Mouse (Mus musculus) thymus, postnatal 10 days (tissue): ENCODE data around the gene Tmem248.

Experiments used
- DNase-seq, 2 experiments: peaks; one replicate each; pipeline ENCODE4 v3.0.0; 2021; ENCODE audit warnings: low spot score in 2 of 2

Tmem248 gene

DNA sequence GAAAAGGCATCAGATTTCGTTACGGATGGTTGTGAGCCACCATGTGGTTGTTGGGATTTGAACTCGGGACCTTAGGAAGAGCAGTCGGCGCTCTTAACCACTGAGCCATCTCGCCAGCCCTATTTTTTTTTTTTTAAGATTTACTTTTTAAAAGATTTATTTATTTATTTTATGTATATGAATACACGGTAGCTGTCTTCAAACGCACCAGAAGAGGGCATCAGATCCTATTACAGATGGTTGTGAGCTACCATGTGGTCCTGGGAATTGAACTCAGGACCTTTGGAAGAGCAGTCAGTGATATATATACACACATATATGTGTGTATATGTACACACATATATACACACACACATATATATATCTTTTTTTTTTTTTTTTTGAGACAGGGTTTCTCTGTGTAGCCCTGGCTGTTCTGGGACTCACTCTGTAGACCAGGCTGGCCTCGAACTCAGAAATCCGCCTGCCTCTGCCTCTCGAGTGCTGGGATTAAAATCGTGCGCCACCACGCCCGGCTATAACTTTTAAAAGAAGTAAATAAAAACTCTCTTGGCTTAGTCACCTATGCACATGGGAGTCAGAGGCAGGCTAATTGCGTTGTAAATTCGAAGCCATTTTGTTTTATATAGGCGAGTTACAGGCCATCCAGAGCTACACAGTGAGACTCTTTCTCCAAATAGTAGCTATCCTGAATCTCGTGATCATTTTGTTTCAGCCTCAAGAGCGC is 39.1 kb downstream of the Tmem248 start:
- DNase-seq = peak in 1 of 2 experiments; percentile 9

DNA sequence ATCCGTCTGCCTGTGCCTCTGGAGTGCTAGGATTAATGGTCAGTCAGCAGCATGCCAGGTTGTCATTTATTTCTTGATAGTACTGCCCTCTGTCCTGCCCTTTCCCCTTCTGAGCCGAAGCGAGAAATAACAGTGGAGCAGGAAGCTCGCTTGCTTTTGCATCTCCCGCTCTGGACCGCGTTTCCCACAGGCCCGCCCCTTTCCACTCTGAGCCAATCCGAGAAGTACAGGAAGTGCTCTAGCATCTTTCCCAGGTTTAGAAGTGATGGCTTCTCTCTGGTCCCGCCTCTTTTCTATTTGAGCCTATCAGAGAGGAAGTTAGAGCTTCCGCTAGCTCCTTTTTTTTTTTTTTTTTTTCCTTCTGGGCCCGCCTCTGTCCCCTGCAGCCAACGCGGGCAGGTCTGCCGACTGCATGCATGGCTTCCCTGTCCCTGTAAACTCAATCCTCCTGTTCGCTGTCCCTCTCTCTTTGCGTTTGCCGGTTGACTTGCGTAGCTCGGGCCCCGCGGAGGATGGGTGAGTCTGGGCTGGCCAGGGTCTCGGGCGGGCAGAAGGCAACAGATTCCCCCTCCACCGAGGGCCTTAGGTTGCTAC is 39.9 kb downstream of the Tmem248 start:
- DNase-seq = peak; percentile 91 to 93

DNA sequence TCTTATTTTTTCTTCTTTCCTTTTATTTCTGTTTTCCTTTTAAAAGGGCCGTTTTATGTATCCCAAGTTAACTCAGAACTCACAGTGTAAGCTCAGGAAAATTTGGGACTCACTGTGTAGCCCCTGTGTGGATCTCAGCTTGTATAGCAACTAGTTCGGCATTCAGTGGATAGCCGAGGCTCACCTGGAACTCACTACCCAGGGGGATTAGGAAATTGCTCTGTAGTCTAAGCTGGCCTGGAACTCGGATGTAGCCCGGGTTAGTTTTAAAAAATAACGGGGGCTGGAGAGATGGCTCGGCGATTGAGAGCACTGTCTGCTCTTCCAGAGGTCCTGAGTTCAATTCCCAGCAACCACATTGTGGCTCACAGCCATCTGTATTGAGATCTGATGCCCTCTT is 40.4 kb downstream of the Tmem248 start:
- DNase-seq = peak in 1 of 2 experiments; percentile 15

DNA sequence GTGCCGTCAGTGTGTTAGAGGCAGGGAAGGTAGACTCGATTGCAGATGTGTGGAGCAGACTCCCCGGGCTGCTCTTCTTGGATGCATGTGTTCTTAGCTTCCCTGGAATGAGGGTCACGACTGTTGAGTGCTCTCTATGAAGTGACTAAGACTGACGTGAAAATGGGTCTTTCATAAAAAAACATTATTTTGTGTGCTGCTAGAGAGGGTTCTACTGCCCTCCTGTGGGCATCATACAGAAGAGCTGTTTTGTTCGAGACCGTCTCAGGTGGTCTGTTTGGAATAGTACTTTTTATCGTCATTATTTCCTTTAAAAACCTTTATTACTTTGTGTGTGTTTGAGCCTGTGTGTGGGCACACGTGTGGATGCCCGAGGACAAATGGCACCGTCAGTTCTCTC is 46.6 kb downstream of the Tmem248 start:
- DNase-seq = no peak

DNA sequence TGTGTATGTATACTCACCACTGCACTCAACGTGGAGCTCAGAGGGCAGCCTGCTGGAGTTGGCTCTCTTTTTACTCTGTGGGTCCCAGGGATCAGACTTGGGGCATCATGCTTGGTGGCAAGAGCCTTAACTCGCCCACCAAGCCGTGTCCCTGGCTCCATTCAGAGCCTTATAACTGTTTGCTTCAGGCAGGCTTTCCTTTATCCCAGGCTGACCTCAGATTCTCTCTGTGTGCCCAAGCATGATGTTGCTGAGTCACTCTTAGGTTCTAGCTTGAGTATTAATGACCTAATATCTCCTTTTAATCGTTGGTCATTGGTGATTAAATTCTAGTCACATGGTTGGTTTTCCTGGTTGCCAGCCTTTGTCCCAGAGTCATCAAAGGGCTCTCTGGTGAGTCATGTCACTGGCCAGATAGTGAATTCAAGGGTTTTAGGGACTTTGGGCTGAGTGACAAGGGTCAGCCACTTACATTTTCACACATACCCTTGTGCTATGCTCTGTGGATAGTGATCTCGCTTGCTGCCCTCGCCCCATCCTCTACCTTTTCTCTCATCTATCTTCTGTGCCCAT is 47.6 kb downstream of the Tmem248 start:
- DNase-seq = no peak

DNA sequence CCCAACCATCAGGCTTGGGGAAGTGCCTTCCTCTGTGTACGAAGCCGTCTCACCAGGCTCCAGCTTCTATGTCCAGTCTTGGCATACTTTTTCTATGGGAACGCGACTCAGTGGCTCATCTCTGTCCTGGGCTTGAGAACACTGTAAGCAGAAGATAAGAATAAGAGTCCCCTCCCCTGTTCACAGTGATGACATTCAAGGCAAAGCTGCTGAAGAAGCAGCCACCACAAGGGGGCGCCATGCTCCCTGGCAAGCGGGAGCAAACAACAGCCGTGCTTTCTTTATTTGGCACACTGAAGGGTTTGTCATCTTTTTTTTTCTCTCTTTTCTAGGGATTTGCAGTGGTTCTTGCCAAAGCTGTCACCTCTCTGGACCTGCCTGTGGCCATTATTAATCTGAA is 49.8 kb downstream of the Tmem248 start:
- DNase-seq = peak in 1 of 2 experiments; percentile 47

DNA sequence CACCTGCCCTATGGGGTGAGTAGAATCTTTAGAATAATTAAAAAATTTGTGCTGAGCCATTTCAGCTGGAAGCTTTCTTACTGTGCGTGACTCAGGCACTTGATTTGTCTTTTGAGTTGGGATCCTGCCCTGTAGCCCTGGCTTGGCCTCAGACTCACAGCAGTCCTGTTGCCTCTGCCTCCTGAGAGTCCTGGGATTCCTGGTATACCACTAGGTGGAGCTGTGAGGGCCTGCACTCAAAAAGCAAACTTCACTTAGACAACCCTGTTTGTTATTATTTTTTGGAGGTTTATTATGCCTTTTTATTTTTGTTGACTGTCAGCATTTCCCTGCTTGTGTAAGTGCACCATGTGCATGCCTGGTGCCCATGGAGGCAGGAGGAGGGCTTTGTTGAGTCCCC is 50.4 kb downstream of the Tmem248 start:
- DNase-seq = peak in 1 of 2 experiments; percentile 26

DNA sequence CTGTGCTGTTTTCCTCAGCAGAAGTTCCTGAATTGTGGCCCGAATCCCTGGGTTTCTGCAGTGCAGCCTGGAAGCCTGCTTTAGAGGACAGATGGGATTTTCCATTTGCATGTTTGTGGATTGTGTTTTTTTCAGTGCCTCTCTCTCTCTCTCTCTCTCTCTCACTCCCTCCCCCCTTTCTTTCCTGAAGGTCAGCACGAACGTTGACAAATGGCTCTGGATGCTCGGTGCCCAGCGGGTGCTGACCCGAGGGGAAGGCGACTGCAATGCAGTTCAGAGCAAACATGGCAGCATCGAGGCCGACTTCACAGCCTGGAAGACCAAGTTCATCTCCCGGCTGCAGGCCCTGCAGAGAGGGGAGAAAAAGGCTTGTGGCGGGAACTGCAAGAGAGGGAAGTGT is 52.1 kb downstream of the Tmem248 start:
- DNase-seq = no peak

DNA sequence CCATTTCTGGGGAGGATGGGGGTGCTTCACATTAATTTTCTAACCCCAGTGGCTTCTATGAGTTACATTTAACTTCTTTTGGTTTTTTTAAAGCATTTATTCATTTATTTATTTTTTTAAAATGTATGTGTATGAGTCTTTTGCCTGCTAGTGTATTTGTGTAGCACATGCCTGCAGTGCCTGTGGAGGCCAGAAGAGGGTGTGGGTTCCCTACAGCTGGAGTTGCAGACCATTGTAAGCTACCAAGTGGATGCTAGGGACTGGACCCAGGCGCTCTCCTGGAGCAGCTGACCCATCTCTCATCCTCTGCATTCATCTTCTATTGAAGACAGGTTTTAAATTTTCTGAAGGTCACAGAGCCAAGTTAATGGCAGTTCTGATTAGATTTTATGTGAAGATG is 55.5 kb downstream of the Tmem248 start:
- no peak for DNase-seq

DNA sequence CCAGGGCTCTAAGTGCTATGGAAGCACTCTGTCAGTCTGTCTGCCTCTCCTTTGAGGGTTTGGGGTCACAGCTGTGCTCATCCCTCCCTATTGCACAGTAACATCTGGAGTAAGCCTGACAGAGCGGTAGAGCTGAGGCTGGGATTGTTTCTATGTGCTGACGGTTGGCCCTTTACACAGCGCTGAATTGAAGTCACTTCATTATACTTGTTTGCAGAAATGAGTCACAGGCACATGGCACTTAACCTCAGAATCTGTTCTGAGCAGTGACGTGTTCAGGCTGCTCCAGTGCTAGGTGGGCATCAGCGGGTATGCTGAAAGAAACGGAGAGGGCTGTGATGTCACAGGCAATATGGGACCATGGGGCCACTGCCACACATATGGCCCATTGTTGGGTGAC is 56.2 kb downstream of the Tmem248 start:
- DNase-seq = no peak

DNA sequence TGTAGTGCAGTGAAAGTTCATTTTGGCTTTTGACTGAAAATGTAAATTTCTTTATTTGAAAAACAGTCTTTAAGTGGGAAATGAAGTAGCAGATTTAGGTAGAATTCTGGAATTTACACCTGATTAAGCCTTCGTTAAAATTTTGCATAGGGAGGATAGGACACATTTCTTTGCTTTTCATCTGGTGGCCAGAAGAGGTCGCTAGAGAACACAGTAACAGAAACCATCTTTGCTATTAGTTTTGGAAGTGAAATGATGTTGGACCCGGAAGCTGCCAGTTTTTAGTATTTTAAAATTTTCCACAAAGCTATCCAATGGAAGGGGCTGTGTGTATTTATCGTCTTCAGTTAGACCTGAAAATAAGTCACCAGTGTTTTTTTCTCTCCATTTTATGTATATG is 58.6 kb downstream of the Tmem248 start:
- DNase-seq = peak in 1 of 2 experiments; percentile 20

DNA sequence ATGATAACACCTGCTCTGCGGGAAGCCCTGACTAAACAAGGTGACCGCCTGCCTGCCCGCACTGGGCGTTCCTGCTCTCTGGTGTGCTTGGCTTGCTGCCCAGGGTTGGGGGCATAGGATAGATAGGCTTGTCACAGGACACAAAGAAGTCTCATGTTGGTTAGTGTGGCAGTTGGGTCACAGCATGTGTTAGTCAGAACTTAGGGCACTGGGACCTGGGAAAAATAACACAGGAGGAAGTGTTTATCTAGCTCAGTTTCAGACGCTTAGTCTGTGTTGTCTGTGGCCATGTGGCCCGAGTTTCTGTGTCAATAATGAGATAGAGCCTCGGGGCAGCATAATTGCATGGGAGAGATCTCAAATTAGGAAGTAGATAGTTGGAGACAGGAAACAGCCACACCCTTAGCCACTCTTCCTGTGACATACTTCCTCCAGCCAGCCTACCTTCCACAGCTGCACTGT is 61.2 kb downstream of the Tmem248 start:
- no peak for DNase-seq

DNA sequence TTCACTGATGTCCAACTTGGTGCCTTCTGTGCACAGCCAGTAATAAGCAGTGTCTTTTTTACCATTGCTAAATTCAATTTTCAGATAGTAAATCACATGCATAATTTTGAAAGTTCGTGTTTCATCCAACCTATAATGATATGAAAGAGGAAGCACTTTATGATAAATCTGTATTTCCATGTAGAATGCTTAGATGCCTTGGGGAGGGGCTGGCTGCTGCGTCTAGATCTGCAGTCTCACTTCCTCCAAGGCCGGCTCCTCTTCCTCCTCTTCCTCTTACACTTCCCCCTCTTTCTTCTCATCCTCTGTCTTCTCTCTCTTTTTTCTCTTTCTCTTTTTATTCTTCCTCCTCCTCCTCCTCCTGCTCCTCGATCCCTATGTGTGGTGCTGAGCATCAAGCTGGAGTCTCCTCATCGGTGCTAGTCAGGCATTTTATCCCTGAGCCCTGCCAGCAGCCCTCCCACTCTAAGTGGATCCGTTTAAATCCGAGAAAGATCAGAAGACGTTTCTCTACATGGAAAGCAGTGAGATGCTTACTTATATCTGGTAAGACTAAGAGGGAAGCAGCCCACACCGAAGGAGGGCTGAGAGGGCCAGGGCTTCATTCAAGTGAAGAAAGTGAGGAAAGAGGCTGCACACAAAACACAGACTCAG is 66.3 kb downstream of the Tmem248 start:
- DNase-seq = no peak

DNA sequence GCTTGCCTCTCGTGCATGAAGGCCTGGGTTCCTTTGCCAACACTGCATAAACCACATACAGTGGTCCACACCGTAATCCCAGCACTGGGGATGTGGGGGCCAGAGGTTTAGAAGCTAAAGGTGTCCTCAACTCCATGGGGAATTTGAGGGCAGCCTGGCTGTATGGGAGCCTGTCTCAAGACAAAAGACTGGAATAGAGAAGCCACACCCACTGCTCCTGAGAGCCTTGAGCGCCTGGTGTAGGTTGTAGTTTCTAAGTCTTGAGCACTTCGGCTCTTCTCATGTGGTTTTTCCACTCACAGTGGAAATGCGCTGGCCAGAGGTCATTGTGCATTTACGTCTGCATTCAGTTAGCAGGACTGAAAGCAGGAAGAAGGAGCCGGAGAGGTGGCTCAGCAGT is 71.2 kb downstream of the Tmem248 start:
- DNase-seq = no peak

DNA sequence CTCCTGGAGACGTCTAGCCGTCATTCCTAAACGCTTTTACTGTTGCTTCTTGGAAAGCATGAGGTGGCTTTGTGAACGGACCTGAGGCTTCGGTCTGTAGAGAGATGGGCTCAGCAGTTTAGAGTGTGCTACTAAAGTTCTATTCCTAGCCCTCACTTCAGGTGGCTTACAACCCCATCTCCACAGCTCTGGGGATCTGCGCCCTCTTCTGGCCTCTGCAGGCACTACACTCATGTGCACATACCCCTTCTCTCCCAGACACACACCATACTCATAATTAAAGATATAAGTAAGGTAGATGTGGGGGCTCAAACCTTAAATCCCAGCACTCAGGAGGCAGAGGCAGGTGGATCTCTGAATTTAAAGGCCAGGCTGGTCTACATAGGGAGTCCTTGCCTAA is 73.4 kb downstream of the Tmem248 start:
- no peak for DNase-seq

DNA sequence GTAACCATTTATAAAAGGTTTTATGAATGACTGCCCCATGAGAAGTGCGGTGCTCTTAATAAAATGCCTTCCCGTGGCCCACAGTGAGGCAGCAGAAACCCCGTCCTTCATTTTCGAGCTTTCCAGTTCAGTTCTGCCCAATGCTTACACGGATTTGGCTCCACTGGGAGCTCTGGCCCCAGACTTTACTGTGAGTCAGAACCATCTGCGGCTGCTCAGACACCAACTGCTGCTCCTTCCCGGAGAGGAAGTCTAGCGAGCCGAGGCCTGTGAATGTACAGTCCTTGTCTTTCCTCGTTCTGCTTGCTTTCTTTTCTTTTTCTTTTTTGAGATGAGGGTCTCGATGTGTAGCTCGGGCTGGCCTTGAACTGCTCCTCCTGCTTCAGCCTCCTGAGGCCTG is 73.9 kb downstream of the Tmem248 start:
- DNase-seq = no peak

DNA sequence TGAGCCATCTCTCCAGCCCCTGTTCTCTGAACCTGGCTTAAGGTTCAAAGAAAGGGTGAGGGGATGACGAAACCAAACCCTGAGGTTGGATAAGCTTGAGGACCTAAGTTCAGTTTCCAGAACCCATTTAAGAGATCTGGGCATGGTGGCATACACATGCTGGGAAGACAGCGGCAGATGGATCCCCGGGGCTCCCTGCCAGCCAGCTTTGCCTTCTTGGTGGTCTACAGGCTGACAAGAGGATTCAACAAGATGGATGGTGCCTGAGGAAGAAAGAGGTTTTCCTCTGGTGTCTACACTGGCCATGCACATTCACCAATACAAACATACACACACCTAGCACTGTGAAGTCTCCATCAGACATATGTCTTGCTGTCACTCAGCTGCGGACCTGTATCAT is 76.1 kb downstream of the Tmem248 start:
- no peak for DNase-seq
